Mouse (Mus musculus) frontal cortex, postnatal 25 days (tissue): ENCODE data around the gene Lmln.
"Not testable (repeated sequence)": the region's sequence is repeated elsewhere in the genome, so short reads cannot be mapped to it uniquely, and the experiment has no call there.

ENCODE experiments used
- DNase-seq, 2 experiments: peaks; one replicate each; pipeline ENCODE4 v3.0.0; 2022; ENCODE audit warnings: low spot score in 2 of 2

Lmln gene

DNA sequence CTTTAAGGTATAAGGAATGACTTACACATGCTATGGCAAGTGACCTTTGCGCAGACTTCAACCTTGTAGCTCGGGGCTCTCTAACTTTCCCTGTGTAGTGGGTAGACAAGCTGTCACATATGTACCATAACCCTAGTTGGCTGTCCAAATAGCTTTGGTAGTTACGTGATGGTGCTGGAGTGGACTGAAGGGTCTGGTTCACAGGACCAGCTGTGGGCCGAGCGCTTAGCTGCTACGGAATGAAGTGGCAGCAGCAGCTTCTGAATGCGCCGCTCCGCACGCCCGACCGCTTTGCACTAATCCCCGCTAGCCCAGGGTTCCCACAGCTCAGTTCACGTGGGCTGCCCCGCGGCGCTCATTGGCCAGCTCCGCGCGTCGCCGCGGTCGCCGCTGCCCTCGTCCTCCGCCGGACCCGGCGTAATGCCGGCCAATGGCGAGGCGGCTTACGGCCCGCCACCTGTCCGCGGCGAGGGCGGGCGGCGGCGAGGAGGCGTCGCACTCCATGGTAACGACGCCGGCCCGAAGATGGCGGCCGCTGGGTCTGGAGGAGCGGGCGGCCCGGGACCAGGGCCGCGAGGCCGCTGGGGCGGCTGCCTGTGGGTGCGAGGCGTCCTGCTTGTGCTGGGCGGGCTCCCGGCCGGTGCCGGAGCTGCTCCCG lies at the start of gene Lmln:
Gene Lmln (plus strand): TSS at position 498 of the 658 bp plus-strand sequence.
- peak; percentile 68 to 79 for DNase-seq

DNA sequence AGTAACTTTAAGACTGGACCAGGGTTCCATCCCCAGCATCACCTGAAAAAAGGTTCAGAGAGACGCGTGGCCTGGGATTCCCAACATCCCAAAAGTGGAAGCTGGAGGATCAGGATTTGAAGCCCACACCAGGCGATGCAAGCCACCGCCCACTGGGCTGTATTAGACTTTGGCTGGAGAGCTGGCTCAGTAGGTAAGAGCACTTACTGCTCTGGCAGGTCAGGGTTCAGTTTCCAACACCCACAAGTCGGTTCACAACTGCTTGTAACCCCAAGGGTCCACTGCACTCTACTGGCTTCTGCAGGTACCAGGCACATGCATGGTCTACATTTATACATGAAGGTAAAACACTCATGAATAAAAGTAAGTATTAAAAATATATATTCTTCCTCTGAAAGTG lies 48.5 kb upstream of the Lmln start:
- DNase-seq = no peak

DNA sequence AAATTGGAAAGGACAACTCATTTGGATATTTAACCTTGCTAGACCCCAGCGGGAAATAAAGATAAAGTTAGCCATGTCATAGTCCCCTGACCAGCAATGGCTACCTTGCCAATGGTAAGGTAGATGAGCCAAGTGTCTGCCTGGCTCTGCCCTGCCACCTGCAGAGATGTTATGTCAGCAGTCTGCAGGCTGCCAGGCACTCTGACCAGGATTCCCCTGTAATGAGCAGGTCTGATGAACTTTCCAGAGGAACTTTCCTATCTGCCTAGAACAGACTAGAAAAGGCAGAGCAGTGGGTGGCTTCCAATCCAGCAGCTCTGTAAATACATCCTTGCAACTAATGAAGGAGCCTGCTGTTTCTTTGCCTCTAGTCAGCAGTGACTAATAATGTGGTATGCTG lies 47.4 kb upstream of the Lmln start:
- DNase-seq = no peak

DNA sequence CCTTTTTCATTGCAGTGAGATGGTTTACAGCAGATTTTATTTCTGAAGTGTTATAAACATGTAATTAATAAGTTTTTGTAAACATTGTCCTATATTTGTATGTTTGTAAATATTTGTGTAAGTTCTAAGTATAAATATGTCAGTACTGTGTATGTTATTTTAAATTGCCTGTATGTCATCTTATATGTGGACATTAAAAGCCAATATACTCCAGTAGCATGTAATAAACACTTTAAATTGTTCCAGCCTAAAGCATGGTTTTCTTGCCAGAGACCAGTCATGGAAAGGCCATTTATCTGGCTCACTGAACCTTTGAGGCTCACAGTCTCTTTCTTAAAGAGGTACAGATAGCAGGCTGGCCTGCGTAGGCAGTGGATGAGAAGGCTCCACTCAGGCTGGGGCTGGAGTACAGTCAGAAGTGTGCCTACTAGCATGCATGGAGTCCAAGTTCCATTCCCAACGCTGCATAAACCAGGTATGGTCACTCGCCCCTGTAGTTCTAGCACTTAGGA lies 46.9 kb upstream of the Lmln start:
- DNase-seq = no peak

DNA sequence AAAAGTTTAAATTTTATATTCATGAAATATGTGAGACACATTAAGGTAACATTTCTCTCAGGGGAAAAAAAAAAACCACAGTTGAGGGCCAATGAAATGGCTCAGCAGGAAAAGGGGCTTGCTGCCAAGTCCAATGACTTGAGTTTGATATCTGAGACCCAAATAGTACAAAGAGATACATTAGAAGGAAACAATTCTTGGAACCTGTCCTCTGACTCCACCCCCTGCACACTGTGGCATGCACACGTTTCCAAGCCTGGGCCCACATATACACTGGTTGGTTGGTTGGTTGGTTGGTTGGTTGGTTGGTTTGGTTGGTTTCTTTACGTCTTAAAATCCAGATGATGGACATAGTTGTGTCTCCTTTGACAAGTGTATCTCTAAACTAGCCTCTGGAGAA lies 46.3 kb upstream of the Lmln start:
- DNase-seq = no peak

DNA sequence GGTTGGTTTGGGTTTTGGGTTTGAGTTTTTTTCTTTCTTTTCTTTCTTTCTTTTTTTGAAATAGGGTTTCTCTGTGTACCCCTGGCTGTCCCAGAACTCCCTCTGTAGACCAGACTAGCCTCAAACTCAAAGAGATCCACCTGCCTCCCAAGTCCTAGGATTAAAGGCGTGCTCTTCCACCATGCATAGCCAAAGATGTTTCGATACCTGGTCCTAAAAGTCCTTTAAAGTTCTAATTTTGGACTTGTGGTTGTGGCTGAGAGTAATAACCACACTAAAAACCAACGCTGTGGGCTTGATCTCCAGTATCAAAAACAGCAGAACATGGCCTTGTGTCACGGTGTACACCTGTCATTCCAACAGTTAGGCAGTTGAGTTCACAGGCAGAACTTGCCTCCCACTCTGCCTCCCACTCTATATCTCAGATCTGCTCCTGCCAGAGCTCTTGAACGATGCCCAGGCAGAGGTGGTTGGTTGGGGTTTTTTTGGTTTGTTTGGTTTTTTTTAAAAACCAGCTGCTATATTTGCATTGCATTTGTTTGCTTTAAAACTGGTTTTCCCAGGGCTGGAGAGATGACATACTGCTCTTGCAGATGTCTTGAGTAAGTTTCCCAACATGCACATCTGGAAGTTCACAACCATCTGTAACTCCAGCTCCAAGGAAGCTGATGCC lies 44.5 kb upstream of the Lmln start:
- DNase-seq = no peak

DNA sequence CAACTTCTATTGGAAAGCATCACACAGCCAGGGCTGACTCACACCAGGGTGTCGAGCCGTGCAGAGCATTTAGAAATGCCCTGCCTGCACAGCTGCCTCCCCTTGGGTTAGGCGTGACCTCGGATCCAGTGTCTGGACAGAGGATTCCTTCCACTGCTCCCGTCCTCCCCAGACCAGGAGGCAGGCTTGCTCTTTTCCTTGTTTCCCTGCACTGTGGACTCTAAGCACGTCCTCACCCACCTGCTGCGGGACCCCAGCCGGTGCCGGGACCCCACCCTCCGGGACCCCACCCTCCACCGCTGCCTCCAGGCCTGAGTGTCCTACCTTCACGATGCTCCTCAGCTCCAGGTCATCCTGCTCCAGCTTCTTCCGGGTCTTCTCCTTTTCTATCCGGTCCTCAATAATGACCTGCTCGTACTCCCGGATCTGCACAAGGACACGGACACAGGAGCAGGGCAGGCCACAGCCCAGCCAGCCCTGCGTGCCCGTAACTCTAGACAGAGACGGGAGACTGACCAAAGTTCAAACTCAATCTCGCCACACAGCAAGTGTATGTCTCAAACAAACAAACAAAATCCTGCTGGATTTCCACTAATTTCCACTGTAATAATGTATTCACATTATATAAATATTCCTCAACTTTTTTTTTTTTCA lies 43.1 kb upstream of the Lmln start:
- no peak for DNase-seq

DNA sequence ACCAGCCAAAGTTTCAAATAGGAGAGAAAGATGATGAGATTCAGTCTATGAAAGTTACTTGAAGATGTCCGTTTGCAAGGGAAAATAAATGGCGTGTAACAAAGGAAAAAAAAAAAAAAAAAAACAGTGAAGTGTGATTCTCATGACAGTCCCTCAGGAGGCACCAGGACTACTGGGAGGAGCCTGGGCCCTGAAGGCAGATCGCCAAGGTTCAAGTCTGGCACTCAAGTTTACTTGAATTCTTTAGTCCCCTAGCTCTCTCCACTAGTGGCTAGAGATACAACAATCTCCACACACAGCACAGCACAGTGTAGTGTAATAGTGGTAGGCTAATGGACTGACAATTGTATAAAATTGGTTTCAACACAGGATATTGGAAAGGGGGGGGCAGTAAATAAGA lies 40.9 kb upstream of the Lmln start:
- DNase-seq = no peak

DNA sequence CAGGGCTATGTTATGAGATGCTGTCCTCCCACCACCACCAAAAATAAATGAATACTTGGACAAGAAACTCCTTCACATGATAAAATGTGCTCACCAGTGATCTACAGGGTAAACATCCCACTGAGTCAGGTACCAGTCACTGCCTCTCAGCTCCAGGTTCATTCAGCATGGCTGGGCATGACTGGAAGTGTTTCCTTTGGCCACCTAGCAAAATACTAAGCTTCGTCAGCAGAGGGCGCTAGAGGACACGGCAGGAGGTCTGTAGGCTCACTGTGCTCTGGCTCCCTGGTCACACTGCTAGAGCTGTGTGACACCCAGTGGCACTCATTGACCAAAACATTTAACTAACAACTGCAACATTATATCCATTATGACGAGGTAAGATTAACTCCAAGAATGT lies 38.6 kb upstream of the Lmln start:
- DNase-seq = peak; percentile 74 to 83

DNA sequence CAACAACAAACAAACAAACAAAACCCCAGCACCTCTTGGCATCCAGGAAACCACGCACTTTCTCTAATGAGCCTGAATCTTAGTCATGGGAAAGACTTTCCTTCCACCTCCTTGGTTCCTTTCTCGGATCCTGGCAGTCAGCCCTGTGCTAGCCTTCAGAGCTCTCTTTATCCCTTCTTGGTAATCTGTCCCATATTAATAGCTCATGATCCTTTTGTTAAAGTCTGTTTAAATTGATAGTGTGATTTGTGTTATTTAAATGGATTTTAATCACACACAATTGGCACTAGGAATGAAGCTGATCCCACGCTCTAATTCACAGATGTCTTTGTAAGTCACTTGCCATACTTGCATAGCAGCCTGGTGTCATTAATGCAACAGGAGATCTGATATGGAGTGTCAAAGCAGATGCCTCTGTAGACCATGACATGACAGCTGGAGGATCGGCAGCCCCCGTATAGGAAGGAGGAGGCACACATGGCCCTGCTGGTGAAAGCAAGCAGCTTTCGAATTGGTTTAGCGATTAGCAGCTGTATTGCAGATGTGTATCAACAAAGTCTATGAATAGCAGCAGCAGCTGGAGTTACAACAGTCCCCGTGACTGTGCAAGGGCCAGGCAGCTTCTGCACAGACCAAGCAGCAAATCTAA lies 37.7 kb upstream of the Lmln start:
- no peak for DNase-seq

DNA sequence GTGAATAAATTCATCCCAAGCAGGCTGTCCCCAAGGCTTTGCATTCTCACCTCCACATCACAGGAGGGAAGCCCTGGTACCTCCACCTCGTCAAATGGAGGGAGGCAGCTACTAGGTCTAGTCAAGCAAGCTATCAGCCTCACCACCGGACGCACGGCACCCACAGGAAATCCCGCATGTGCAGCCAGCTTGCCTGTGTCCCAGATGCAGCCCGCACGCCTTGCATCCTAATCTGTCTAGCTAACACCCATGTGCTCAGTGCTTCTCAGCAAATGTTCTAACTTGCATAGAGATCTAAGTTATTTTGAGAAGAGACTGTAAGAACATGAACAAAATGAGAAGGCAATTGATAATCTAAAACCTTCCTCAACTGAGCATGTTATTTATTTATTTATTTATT lies 36.0 kb upstream of the Lmln start:
- DNase-seq = no peak

DNA sequence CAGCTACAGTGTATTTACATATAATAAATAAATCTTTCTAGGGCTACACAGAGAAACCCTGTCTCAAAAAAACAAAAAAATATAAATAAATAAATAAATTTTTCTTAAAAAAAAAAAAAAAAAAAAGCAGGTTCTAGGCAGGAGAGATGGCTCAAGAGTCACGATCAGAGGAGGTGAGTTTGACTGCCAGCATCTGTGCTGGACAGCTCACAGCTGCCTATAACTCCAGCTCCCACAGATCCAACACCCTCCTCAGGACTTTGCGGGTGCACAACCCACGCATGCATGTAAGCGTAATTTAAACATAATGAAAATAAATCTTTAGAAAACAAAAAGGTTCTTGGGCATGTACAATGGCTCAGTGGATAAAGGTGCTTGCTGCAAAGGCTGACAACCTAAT lies 26.3 kb upstream of the Lmln start:
- DNase-seq = no peak

DNA sequence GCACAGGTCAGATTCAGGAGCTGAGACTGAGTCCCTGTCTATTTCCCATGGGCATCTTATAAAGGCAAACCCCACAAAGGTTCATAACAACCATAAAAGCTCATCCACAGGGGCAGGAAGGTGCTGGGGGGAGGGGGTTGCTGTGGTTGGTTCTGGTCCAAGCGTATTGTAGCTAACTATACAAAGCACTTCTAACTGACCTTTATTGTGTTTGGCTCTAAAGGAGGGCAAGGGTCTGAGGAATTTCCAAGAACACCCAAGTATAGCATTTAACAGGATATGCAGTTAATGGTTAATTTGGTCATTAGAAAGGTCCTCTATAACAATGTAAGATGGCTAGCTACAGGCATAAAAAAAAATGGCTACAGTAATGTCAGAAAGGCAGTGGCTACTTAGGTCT lies 19.6 kb upstream of the Lmln start:
- no peak for DNase-seq

DNA sequence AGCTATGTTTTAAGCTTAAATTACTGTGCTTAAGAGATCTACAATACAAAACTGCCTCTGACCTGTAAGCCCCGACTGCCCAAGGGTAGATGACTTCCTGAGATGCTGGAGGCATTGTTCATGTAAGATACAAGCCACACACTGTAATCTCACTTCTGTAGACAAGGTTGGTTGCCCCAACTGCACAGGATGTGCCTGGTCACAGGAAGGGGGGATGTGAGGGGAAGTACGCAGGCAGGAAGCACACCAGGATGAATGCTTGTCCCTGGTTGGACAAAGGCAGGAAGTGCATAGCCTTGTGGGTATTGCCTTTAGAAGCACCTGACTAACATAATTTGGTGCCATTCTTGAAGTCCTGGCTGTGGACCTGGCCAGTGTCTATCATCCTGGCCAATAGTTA lies 19.1 kb upstream of the Lmln start:
- DNase-seq = no peak

DNA sequence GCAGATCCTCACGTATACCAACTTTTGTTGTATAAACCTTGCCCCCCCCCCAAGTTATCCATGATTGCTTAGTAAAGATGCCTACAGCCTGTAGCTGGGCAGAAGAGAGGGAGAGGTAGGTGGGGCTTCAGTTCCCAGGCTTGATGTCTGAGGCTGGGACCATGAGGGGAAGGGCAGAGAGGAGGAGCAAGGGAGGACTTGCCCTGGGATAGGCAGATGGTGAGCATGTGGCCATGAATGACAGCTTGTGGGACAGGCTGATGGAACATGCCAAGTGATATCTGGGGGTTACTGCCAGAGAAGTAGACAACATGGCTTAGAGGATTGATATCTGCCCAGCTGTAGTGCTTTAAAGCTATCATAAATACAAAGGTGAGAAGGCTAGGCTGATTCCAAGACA lies 14.3 kb upstream of the Lmln start:
- DNase-seq = no peak

DNA sequence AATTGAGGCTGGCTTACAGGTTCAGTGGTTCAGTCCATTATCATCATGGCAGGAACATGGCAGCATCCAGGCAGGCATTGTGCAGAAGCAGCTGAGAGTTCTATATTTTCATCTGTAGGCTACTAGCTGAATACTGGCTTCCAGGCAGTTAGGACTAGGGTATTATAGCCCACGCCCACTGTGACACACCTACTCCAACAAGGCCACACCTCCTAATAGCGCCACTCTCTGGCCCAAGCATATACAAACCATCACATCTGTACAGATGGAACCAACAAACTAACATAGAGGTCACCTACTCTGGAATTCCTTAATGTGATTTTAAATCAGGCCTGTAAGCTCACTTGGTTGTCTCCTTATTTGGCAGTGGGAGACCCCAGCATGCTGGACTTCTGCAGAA lies 13.6 kb upstream of the Lmln start:
- no peak for DNase-seq

DNA sequence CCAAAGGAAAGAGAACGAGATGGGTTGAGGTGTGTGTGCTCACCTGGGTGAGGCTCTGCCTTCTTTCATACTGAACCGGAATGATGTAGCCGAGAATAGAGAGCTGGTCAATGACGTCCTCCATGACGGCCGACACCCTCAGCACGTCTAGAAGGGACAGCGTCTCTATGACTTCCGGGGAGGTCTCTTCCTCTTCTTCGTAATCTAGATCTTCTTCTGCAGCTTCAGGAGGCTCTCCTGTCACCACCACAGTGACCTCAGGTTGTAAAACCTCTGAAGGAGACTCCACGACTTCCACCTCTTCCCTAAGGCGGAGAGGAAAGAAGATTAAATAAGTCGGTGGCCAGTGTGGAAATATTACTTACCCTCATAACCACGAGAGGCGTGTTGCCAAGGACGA lies 12.5 kb upstream of the Lmln start:
- DNase-seq = no peak

DNA sequence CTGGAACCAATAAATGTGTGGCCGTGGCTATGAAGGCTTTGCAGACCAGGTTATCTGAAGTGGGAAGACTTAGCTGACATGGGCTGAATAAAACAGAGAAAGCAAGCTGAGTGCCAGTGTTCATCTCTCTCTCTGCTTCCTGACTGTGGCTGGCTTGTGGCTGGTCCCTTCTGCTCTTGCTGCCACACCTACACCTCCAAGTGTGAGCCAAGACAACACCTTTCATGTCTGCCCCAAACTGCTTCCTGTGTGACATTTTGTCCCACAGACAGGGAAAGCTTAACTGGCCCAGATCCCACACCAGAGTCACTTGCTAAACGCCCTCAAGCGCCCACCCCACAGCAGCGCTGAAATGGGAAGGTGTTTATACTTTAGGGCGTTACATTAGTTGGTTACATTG lies 9.2 kb upstream of the Lmln start:
- no peak for DNase-seq

DNA sequence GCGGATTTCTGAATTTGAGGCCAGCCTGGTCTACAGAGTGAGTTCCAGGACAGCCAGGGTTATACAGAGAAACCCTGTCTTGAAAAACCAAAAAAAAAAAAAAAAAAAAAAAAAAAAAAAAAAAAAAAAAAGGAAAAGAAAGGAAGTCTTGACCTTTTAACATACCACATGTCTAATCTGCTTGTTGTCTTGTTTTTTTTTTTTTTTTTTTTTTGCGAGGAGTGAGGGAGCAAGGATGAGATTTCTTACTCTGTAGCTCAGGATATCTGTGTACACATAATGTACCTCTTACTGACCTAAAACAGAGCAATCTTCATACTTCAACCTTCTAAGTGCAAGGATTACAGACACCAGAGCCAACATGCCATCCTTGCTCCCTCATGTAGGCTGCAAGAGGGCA lies 7.4 kb upstream of the Lmln start:
- DNase-seq = not testable (repeated sequence)

DNA sequence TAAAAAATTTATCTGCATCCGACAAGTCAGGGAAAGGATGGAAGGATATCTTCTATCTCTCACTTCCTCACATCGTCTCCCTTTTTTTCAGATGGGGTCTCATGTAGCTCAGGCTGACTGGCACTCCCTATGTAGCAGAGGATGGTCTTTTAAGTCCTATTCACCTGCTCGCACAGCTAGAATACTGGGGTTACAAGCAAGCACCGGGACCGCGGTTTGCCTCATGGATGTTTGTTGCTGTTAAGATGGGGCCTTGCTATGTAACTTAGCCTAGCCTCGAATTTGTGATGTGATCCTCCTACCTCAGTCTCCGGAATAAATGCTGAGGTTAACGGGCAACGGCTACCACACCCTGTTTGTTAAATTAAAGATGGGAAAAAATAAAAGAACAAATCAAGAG lies 6.7 kb upstream of the Lmln start:
- DNase-seq = no peak

DNA sequence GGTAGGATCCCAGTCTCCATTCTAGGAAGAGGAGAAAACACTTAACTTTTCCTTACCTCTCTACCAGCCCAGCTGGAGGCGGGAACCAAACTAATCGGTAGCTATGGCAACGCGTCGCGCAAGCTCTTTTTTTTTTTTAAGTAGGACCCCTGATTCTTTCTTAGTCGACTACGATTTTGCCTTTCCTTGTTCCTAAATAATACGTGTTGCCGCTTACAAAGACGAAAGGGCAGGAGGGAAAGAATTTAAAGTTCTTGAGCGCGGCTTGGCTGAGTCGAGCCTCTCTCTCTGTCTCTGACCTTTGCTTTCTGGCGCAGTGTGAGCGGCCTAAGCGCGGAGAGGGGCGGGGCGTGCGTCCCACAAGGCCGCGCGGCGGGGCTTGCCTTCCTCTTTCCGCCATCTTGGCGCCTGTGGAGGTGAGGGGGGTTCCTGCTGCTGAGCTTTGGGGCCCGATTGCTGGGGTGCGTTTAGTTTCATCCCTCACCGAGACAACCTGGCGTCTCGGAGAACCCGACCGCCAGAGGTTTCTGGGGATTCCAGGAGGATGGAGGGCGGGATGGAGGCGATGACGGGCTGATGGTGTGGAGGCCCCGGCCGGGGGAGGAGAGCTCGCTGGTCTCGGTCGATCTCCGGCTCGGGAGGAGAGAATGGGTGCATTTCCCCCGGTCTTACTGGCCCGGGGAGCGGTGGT lies 6.1 kb upstream of the Lmln start, which contains the start of the genes Iqcg and Rpl35a:
Gene Iqcg (minus strand): TSS at position 124 of the 691 bp plus-strand sequence.
Gene Rpl35a (plus strand): TSS at position 359 of the 691 bp plus-strand sequence.
- peak; percentile 82 to 87 for DNase-seq

DNA sequence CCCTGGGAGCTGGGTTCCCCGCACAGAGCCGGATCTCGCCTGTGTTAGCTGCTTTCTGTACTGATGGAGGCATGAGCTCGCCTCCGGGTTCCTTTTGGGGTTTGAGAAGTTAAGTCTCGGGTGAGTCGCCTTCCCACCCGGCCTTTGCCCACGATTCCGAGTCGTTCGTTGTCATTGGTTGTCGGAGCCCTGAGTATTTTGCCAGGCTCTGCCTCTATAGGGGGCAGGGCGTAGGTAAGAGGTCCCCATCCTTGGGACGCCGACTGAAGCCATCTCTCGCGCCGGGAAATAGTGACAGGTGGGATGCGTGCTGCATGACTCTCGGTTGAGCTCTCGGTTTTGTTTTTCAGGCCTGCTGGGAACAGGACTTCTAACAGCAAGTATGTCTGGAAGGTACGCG lies 5.5 kb upstream of the Lmln start:
- no peak for DNase-seq
